26 mouse cellular contexts compared by ENCODE assay signal in the genomic region with DNA sequence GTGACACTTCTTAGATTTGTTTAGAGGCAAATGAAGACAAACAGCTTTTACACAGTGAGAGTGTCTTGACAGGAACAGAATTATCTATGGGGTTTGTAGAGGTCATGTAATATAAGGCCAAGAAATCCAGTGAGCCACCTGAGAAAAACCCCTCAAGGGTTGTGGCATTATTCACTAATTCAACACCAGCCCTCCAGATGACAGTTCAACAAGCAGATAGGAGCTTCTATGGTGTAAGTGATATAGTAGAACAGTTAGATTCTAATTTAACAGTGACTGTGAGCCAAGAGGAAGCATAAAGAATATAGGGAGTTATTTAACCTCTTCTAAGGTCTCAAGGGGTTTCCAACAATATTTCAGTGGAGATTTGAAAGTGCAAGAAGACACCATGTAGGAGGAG.
"Had no signal": no experiment of that assay in that cellular context is flagged by ENCODE, and none has a peak within 500 bp of the region (broad histone marks: within the 10 kb centered on the region; RNA-seq: fewer than 3 reads in every experiment).

No protein-coding gene starts in this region.

- H3K4me3 ChIP-seq: embryonic facial prominence, embryonic 10.5 days; embryonic facial prominence, embryonic 12.5 days; embryonic facial prominence, embryonic 15.5 days; forebrain, embryonic 10.5 days; forebrain, embryonic 12.5 days; gastrocnemius, adult 2 months; heart, adult 2 months had no signal

- H3K4me1 ChIP-seq: embryonic facial prominence, embryonic 12.5 days had no signal

- H3K36me3 ChIP-seq: embryonic facial prominence, embryonic 10.5 days; embryonic facial prominence, embryonic 12.5 days; embryonic facial prominence, embryonic 13.5 days; embryonic facial prominence, embryonic 15.5 days; forebrain, embryonic 10.5 days had no signal

- H3K4me2 ChIP-seq: embryonic facial prominence, embryonic 12.5 days; embryonic facial prominence, embryonic 15.5 days; forebrain, embryonic 12.5 days; forebrain, embryonic 13.5 days; forebrain, embryonic 15.5 days had no signal

- H3K27ac ChIP-seq: embryonic facial prominence, embryonic 10.5 days; embryonic facial prominence, embryonic 12.5 days; embryonic facial prominence, embryonic 13.5 days; embryonic facial prominence, embryonic 15.5 days; forebrain, embryonic 10.5 days; forebrain, embryonic 12.5 days; forebrain, embryonic 13.5 days; forebrain, embryonic 15.5 days; gastrocnemius, adult 2 months; heart, adult 2 months had no signal

- H3K27me3 ChIP-seq: embryonic facial prominence, embryonic 12.5 days; embryonic facial prominence, embryonic 13.5 days; embryonic facial prominence, embryonic 15.5 days; forebrain, embryonic 12.5 days; forebrain, embryonic 13.5 days; forebrain, embryonic 15.5 days had no signal

- H3K9me3 ChIP-seq: embryonic facial prominence, embryonic 10.5 days; embryonic facial prominence, embryonic 12.5 days; embryonic facial prominence, embryonic 13.5 days; embryonic facial prominence, embryonic 15.5 days; forebrain, embryonic 10.5 days; forebrain, embryonic 12.5 days; forebrain, embryonic 13.5 days; forebrain, embryonic 15.5 days had no signal

- H3K9ac ChIP-seq: embryonic facial prominence, embryonic 12.5 days; embryonic facial prominence, embryonic 13.5 days; embryonic facial prominence, embryonic 15.5 days; forebrain, embryonic 12.5 days; forebrain, embryonic 13.5 days; forebrain, embryonic 15.5 days; forebrain, postnatal 0 days had no signal

- DNase-seq: cerebellum, adult 9-10 months; cerebellum, adult 9-11 months; cerebellum, postnatal 10 days; cerebellum, postnatal 14 days; cerebellum, postnatal 25 days; cerebellum, postnatal 36 days; embryo, embryonic 11 days; forebrain, postnatal 0 days; gastrocnemius, adult 2 months; gastrocnemius, postnatal 10 days; gastrocnemius, postnatal 14 days; gastrocnemius, postnatal 25 days; gastrocnemius, postnatal 36 days; heart, adult 11 months; heart, adult 18-20 months; heart, adult 2 months had no signal

- ATAC-seq: forebrain, embryonic 13.5 days; forebrain, embryonic 14.5 days; forebrain, embryonic 15.5 days; forebrain, embryonic 16.5 days; forebrain, postnatal 0 days had no signal
